Mouse (Mus musculus) embryo, embryonic 11 days (tissue): Measurements from ENCODE around the gene Fam131a.
"Not testable (repeated sequence)": the region's sequence is repeated elsewhere in the genome, so short reads cannot be mapped to it uniquely, and the experiment has no call there.

Experiments
- DNase-seq: peaks from one replicate; pipeline ENCODE4 v3.0.0-alpha.2; 2015

Fam131a gene

GRCm38 (mm10) chr16:20693111-20693701, at the start of gene Fam131a:
Gene Fam131a, plus strand, starts transcription at chr16:20693241.
- peak; percentile 96 for DNase-seq

GRCm38 (mm10) chr16:20643911-20644310, 49.1 kb upstream of the Fam131a start:
- DNase-seq: no peak

GRCm38 (mm10) chr16:20651076-20651946, 41.7 kb upstream of the Fam131a start, which contains the start of gene Psmd2:
Gene Psmd2, plus strand, starts transcription at chr16:20651652.
- peak; percentile 97 for DNase-seq

GRCm38 (mm10) chr16:20651947-20652310, 41.1 kb upstream of the Fam131a start:
- DNase-seq: no peak

- no peak for DNase-seq
Measured at GRCm38 (mm10) chr16:20653315-20653714, 39.7 kb upstream of the Fam131a start.

- DNase-seq: no peak
Measured at GRCm38 (mm10) chr16:20657661-20658060, 35.4 kb upstream of the Fam131a start.

GRCm38 (mm10) chr16:20668013-20668412, 25.0 kb upstream of the Fam131a start, which contains the start of gene Eif4g1:
Gene Eif4g1, plus strand, starts transcription at chr16:20668313.
- DNase-seq: not testable (repeated sequence)

- no peak for DNase-seq
Measured at GRCm38 (mm10) chr16:20670291-20670690, 22.8 kb upstream of the Fam131a start.

- DNase-seq: peak; percentile 19
Measured at GRCm38 (mm10) chr16:20671886-20672285, 21.2 kb upstream of the Fam131a start.

GRCm38 (mm10) chr16:20672500-20672902, 20.5 kb upstream of the Fam131a start:
- peak; percentile 98 for DNase-seq

GRCm38 (mm10) chr16:20672965-20673705, 19.9 kb upstream of the Fam131a start:
- peak; percentile 42 for DNase-seq

- DNase-seq: peak; percentile 34
Measured at GRCm38 (mm10) chr16:20673706-20674303, 19.2 kb upstream of the Fam131a start.

GRCm38 (mm10) chr16:20675213-20675612, 17.8 kb upstream of the Fam131a start:
- DNase-seq: no peak

GRCm38 (mm10) chr16:20676702-20677101, 16.3 kb upstream of the Fam131a start:
- no peak for DNase-seq

GRCm38 (mm10) chr16:20677380-20677779, 15.7 kb upstream of the Fam131a start:
- DNase-seq: no peak

GRCm38 (mm10) chr16:20677974-20678675, 14.9 kb upstream of the Fam131a start:
- no peak for DNase-seq

- no peak for DNase-seq
Measured at GRCm38 (mm10) chr16:20690774-20691173, 2.3 kb upstream of the Fam131a start.

GRCm38 (mm10) chr16:20691617-20692016, 1.4 kb upstream of the Fam131a start:
- DNase-seq: no peak

GRCm38 (mm10) chr16:20692241-20692965, 638 bp upstream of the Fam131a start:
- peak; percentile 17 for DNase-seq

- no peak for DNase-seq
Measured at GRCm38 (mm10) chr16:20694781-20695180, 1.7 kb downstream of the Fam131a start.

GRCm38 (mm10) chr16:20695622-20696323, 2.7 kb downstream of the Fam131a start:
- peak; percentile 92 for DNase-seq
